9 mouse cellular contexts compared by ENCODE assay signal in the genomic region with DNA sequence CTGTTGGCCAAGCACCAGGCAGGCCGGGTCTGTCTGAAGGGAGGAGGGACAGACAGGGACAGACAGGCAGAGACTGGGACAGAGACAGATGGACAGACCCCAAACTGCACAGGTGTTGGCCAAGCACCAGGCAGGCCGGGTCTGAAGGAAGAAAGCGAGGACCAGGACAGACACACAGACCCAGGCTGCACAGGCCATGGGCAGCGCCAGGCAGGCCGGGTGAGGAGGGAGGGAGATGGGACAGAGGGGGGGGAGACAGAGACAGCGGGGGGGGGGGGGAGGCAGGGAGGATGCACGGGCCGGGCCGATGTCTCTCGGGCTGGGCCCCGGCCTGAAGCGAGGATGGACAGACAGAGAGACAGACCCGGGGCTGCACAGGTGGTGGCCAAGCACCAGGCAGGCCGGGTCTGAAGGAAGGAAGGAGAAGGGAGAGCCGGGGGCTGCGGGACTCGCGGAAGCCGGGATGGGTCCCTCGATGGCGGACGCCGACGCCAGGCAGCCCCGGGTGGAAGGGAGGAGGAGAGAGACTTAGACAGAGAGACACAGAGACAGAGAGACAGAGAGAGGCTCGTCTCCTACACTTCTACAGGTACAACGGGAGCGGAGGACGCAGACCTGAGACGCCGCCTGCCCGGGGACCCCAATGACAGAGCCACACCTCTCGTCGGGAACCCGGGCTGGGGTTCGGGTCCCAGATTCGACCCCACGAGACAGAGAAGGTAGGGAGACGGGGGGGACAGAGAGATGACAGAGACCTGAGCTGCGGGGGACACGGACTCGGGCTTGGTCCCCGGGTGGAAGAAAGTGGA. TPM values are rescaled to one million over a fixed set of nuclear protein-coding genes. Genes with fewer than 3 reads are reported as not detected.
DNase-seq lines count a peak whose midpoint lies in the region; ATAC-seq and TF ChIP-seq lines count a peak whose summit lies in the region.
"Not testable (repeated sequence)": the region's sequence is repeated elsewhere in the genome, so short reads cannot be mapped to it uniquely, and the experiment has no call there.
"Had no signal": no experiment of that assay in that cellular context is flagged by ENCODE, and none has a peak within 500 bp of the region (broad histone marks: within the 10 kb centered on the region; RNA-seq: fewer than 3 reads in every experiment).

No protein-coding gene starts in this region.

- not testable (repeated sequence) for H3K27ac ChIP-seq in embryonic facial prominence, embryonic 11.5 days (replicated peaks; ENCODE audit: low read depth, low read length); heart, embryonic 10.5 days; kidney, adult 2 months (ENCODE audit: insufficient read depth, low read depth, low read length); limb, embryonic 14.5 days (replicated peaks; ENCODE audit: low read depth, low read length); midbrain, embryonic 16.5 days (ENCODE audit: low read length)

- not testable (repeated sequence) for H3K4me1 ChIP-seq in embryonic facial prominence, embryonic 11.5 days (ENCODE audit: control insufficient read depth, insufficient read depth, low read length); heart, embryonic 10.5 days; kidney, adult 2 months (ENCODE audit: control insufficient read depth, insufficient read depth, low read length); limb, embryonic 14.5 days (ENCODE audit: control insufficient read depth, insufficient read depth, low read length); midbrain, embryonic 16.5 days (ENCODE audit: control insufficient read depth, insufficient read depth, low read length)

- H3K27me3 ChIP-seq in embryonic facial prominence, embryonic 11.5 days (ENCODE audit: control insufficient read depth, insufficient read depth, low read length); heart, embryonic 10.5 days (ENCODE audit: insufficient read depth, poor library complexity, severe bottlenecking); kidney, adult 2 months (replicated peaks; ENCODE audit: control insufficient read depth, insufficient read depth, low read length); limb, embryonic 14.5 days (ENCODE audit: control insufficient read depth, insufficient read depth, low read length); midbrain, embryonic 16.5 days (ENCODE audit: control insufficient read depth, insufficient read depth, low read depth, low read length); splenic B cell, adult 2 months (ENCODE audit: control insufficient read depth, insufficient read depth, low read length, poor library complexity, severe bottlenecking): not testable (repeated sequence)

- DNase-seq in 3T3-L1 (ENCODE audit: low read depth, low spot score), result peak; percentile 63
- DNase-seq in adrenal gland, adult 8-10 months, result peak; percentile 26
- peak; percentile 50 for DNase-seq in embryonic facial prominence, embryonic 11.5 days (ENCODE audit: low spot score)
- peak; percentile 86 for DNase-seq in heart, embryonic 10.5 days (ENCODE audit: low spot score)
- DNase-seq in kidney, adult 2 months, result peak; percentile 29
- peak; percentile 38 for DNase-seq in limb, embryonic 14.5 days (ENCODE audit: low spot score)
- DNase-seq in splenic B cell, adult 2 months (ENCODE audit: low read depth, low spot score), result peak; percentile 60

- H3K9ac ChIP-seq in embryonic facial prominence, embryonic 11.5 days (replicated peaks; ENCODE audit: low read length); limb, embryonic 14.5 days (ENCODE audit: low read depth, low read length, severe bottlenecking); midbrain, embryonic 16.5 days (ENCODE audit: low read depth, low read length): not testable (repeated sequence)

- TF ChIP-seq POLR2A in kidney, adult 2 months (IDR thresholded peaks at IDR 0.05; ENCODE audit: low read depth, low read length); limb, embryonic 14.5 days (IDR thresholded peaks at IDR 0.05; ENCODE audit: borderline replicate concordance, extremely low read depth, insufficient read depth, insufficient read length): not testable (repeated sequence)

- TF ChIP-seq CTCF in kidney, adult 2 months (conservative IDR thresholded peaks at IDR 0.05; ENCODE audit: insufficient read depth, insufficient read length, low read depth, low read length), result not testable (repeated sequence)

- peaks cover 38% of the 10 kb centered on the region for H3K9me3 ChIP-seq in embryonic facial prominence, embryonic 11.5 days (replicated peaks; ENCODE audit: control insufficient read depth, low read length)
- H3K9me3 ChIP-seq in heart, embryonic 10.5 days, result peaks cover 52% of the 10 kb centered on the region
- peaks cover 56% of the 10 kb centered on the region for H3K9me3 ChIP-seq in limb, embryonic 14.5 days (ENCODE audit: control insufficient read depth, low read length)
- H3K9me3 ChIP-seq in midbrain, embryonic 16.5 days (replicated peaks; ENCODE audit: control insufficient read depth, low read length, poor library complexity, severe bottlenecking), result peaks cover 40% of the 10 kb centered on the region

- peak; percentile 58 for ATAC-seq in embryonic facial prominence, embryonic 11.5 days (replicated peaks; ENCODE audit: insufficient number of reproducible peaks, low FRiP score, low TSS enrichment, low read depth)
- ATAC-seq in limb, embryonic 14.5 days (ENCODE audit: low FRiP score, low read depth), result peak; percentile 8
- peak; percentile 44 for ATAC-seq in midbrain, embryonic 16.5 days

- H3K4me2 ChIP-seq in embryonic facial prominence, embryonic 11.5 days (ENCODE audit: low read depth, low read length); limb, embryonic 14.5 days (replicated peaks; ENCODE audit: low read depth, low read length, severe bottlenecking); midbrain, embryonic 16.5 days (ENCODE audit: low read length): not testable (repeated sequence)

- peaks cover 34% of the 10 kb centered on the region for H3K36me3 ChIP-seq in embryonic facial prominence, embryonic 11.5 days (replicated peaks; ENCODE audit: control insufficient read depth, insufficient read depth, low read depth, low read length)
- peaks cover 52% of the 10 kb centered on the region for H3K36me3 ChIP-seq in heart, embryonic 10.5 days
- peaks cover 18% of the 10 kb centered on the region; the same call in 1 of the 2 replicates for H3K36me3 ChIP-seq in kidney, adult 2 months (ENCODE audit: control insufficient read depth, insufficient read depth, low read length)
- H3K36me3 ChIP-seq in limb, embryonic 14.5 days (ENCODE audit: control insufficient read depth, insufficient read depth, low read length), result peaks cover 46% of the 10 kb centered on the region
- peaks cover 17% of the 10 kb centered on the region for H3K36me3 ChIP-seq in midbrain, embryonic 16.5 days (ENCODE audit: control insufficient read depth, insufficient read depth, low read length)
- H3K36me3 ChIP-seq in splenic B cell, adult 2 months (ENCODE audit: control insufficient read depth, insufficient read depth, low read length, poor library complexity, severe bottlenecking), result peaks cover 13% of the 10 kb centered on the region

- not testable (repeated sequence) for H3K4me3 ChIP-seq in embryonic facial prominence, embryonic 11.5 days (ENCODE audit: low read depth, low read length); heart, embryonic 10.5 days; kidney, adult 2 months (ENCODE audit: insufficient read depth, low read depth, low read length); limb, embryonic 14.5 days (replicated peaks; ENCODE audit: low read length); midbrain, embryonic 16.5 days (ENCODE audit: low read depth, low read length)

- 82% methylated on average over 42 of the region's 43 CpGs for WGBS in embryonic facial prominence, embryonic 11.5 days
- 82% methylated on average over 42 of the region's 43 CpGs for WGBS in heart, embryonic 10.5 days
- 88% methylated on average over 43 of the region's 43 CpGs for WGBS in kidney, adult 2 months
- WGBS in limb, embryonic 14.5 days, result 87% methylated on average over 43 of the region's 43 CpGs
- 82% methylated on average over 42 of the region's 43 CpGs for WGBS in midbrain, embryonic 16.5 days

RNA-seq across cellular contexts. Expression of gene Gm21860, which starts 13.0 kb away (rescaled TPM):
- total RNA-seq in adrenal gland, adult 8-10 months (2022), result not detected
- polyA plus RNA-seq in embryonic facial prominence, embryonic 11.5 days (2014; fragmentation: Nextera tagmentation; extraction: Ambion mirVana), result not detected in 2 replicates
- polyA plus RNA-seq in heart, embryonic 10.5 days (2016; fragmentation: Nextera tagmentation; extraction: Ambion mirVana), result not detected in 2 replicates
- polyA plus RNA-seq in kidney, adult 2 months (2012; rRNA removed), result not detected in 2 replicates
- polyA plus RNA-seq in limb, embryonic 14.5 days (2012; rRNA removed), result not detected in 2 replicates
- not detected in 2 replicates for polyA plus RNA-seq in limb, embryonic 14.5 days (2014; fragmentation: Nextera tagmentation; extraction: Ambion mirVana)
- polyA plus RNA-seq in midbrain, embryonic 16.5 days (2015; fragmentation: Nextera tagmentation; extraction: Ambion mirVana), result not detected in 2 replicates
- total RNA-seq: layer of hippocampus, postnatal 25 days had no signal

RNA-seq across cellular contexts. Expression of gene Gm47283, which starts 42.9 kb away (rescaled TPM):
- total RNA-seq in adrenal gland, adult 8-10 months (2022), result not detected
- polyA plus RNA-seq in embryonic facial prominence, embryonic 11.5 days (2014; fragmentation: Nextera tagmentation; extraction: Ambion mirVana), result not detected in 2 replicates
- not detected in 2 replicates for polyA plus RNA-seq in heart, embryonic 10.5 days (2016; fragmentation: Nextera tagmentation; extraction: Ambion mirVana)
- polyA plus RNA-seq in kidney, adult 2 months (2012; rRNA removed), result not detected in 2 replicates
- not detected in 2 replicates for polyA plus RNA-seq in limb, embryonic 14.5 days (2012; rRNA removed)
- polyA plus RNA-seq in limb, embryonic 14.5 days (2014; fragmentation: Nextera tagmentation; extraction: Ambion mirVana), result not detected in 2 replicates
- not detected in 2 replicates for polyA plus RNA-seq in midbrain, embryonic 16.5 days (2015; fragmentation: Nextera tagmentation; extraction: Ambion mirVana)
- total RNA-seq: layer of hippocampus, postnatal 25 days had no signal

Comparison
In these comparisons a context has a peak if more than half of its experiments do, and no peak if none do; other contexts are left out.
1. DNase-seq: peak in every context shown above with its lines; median percentile 86 in heart, embryonic 10.5 days; 63 in 3T3-L1; 60 in splenic B cell, adult 2 months; 50 in embryonic facial prominence, embryonic 11.5 days; 38 in limb, embryonic 14.5 days; 29 in kidney, adult 2 months; 26 in adrenal gland, adult 8-10 months.
2. ATAC-seq: peak in every context shown above with its lines; median percentile 58 in embryonic facial prominence, embryonic 11.5 days; 44 in midbrain, embryonic 16.5 days; 8 in limb, embryonic 14.5 days.